Mouse (Mus musculus) olfactory bulb, adult 2 months (tissue): ENCODE data around the gene Cadm2. TPM values are rescaled to one million over a fixed set of nuclear protein-coding genes. Genes with fewer than 3 reads are reported as not detected.

ENCODE experiments used
- H3K27ac ChIP-seq: fragments of 200-500 bp; 2 replicates; pipeline ENCODE4 v1.5.1; 2012; ENCODE audit warnings: low read depth, low read length; ENCODE audit not compliant: insufficient read depth
- H3K4me1 ChIP-seq: fragments of 200-500 bp; 2 replicates; pipeline ENCODE4 v1.6.1; 2012; ENCODE audit warnings: low read length; ENCODE audit not compliant: control insufficient read depth, insufficient read depth
- H3K4me3 ChIP-seq: fragments of 200-500 bp; 2 replicates; pipeline ENCODE4 v1.5.1; 2012; ENCODE audit warnings: mild to moderate bottlenecking, low read depth, low read length, moderate library complexity; ENCODE audit not compliant: insufficient read depth
- CTCF ChIP-seq: fragments of 200-500 bp; IDR thresholded peaks from 2 replicates; pipeline ENCODE4 v1.5.1; 2012; ENCODE audit warnings: low read depth, mild to moderate bottlenecking, low read length, moderate library complexity; ENCODE audit not compliant: insufficient read depth
- POLR2A ChIP-seq: fragments of 200-500 bp; IDR thresholded peaks from 2 replicates; pipeline ENCODE4 v1.6.1; 2012; ENCODE audit warnings: mild to moderate bottlenecking, low read depth, low read length, moderate library complexity; ENCODE audit not compliant: insufficient read depth
- WGBS: fragments of 180-500 bp; shearing (Covaris S2); methylation state at CpG from one replicate; pipeline ENCODE4 v1.1.7; 2018; 5-methylcytosine and 5-hydroxymethylcytosine counted together
- polyA plus RNA-seq: library from polyadenylated mRNA; stranded (reverse); fragments of >200 nt; gene quantifications from 2 replicates; pipeline ENCODE4 v1.2.4, GENCODE M21; 2012; ENCODE audit warnings: low replicate concordance; ENCODE audit not compliant: missing spikeins, insufficient read depth, insufficient read length

Gene Cadm2
- polyA plus RNA-seq, 1 experiment: 42.2 TPM

DNA sequence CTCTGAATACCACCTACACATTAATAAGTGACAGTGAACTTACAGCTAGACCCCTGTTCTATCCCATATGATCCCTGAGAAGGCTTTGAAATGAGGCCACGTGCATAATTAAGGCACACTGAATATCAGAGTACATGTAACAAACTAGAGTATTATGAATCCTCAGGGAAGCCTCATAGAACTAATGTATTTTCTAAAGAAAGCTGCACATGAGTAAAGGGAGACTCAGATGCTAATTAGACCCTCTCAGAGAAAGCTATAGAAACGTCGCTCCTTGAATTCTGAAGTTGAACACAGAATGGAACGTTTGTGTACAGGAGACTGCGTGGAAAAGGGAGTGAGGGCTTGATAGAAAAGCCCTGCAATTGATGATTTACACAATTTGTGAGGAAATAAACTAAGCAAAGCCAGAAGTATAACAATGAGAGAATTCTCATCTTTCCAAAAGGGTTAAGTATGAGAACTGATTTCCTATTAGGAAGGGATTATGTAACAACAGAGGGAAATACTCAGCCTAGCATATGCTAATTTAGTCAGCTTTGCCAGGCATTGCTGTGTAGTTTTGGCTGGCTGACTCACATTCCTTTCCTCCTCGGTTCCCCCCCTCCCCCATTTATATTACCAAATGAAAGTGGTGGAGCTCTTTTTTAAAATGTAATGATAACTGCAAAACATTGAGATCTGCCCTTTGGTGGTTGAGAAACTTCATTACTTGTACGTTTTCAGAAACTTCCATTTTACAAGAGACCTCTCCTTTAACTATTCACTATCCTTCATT is 9.6 kb downstream of the Cadm2 start:
- Histone ChIP-seq H3K4me3 (no peak overlapping the region), H3K4me1 (no peaks in the 10 kb centered on the region), H3K27ac (peak overlapping the region; percentile 82)
- WGBS: 9% methylated on average over 7 of the region's 7 CpGs
- TF ChIP-seq POLR2A: no peak
- TF ChIP-seq CTCF: no peak

- 47% methylated on average over 4 of the region's 4 CpGs for WGBS
- TF ChIP-seq POLR2A (no peak), CTCF (no peak)
- no peaks in the 10 kb centered on the region for H3K4me1 ChIP-seq
- H3K27ac ChIP-seq: no peak overlapping the region
- H3K4me3 ChIP-seq: no peak overlapping the region
Observed at GRCm38 (mm10) chr16:67609116-67609515, 11.6 kb downstream of the Cadm2 start.

DNA sequence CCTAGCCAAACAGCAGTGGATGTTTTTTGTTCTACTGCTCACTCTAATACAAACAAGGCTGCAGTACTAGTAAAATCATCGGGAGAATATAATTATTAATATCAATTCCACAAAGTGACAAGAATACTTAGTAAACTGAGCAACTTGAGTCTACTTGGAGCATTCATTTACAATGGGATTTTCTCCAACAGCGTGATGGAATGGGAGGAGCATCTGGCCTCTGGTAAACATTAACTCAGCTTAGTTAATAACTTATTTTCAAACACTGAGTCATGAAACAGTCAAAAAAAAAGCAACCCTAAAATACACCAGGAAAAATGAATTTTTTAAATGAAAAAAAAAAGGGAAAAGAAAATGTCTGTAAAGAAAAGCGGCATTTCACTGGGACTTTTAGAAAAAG is 12.2 kb downstream of the Cadm2 start:
- Histone ChIP-seq H3K4me3 (no peak overlapping the region), H3K27ac (no peak overlapping the region), H3K4me1 (no peaks in the 10 kb centered on the region)
- TF ChIP-seq POLR2A (no peak), CTCF (no peak)
- 47% methylated on average over 3 of the region's 3 CpGs for WGBS

DNA sequence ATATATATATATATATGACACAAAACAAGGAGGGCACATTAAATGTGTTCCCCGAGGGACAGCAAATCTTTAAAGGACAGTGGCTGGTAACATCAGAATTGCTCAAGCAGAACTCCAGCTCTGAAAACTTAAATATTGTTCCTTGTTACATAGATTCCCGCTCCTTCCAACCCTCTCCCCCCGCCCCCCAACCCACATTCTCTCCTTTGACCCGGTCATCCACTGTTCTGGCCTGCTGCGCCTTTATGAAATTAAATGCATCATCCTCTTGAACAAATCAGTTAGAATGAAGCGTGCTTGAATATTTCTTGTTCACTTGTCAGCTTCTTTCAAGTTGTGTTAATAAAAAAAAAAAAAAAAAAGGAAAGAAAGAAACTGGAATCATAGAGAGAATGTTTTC is 15.0 kb downstream of the Cadm2 start:
- TF ChIP-seq CTCF (no peak), POLR2A (no peak)
- no peak overlapping the region for H3K27ac ChIP-seq
- H3K4me3 ChIP-seq: no peak overlapping the region
- 85% methylated on average over 6 of the region's 6 CpGs for WGBS
- H3K4me1 ChIP-seq: no peaks in the 10 kb centered on the region

- Histone ChIP-seq H3K4me3 (no peak overlapping the region), H3K27ac (0 out of 2 replicates have a peak overlapping the region, but pooled peaks have one; percentile 45), H3K4me1 (peaks cover 6% of the 10 kb centered on the region)
- no peak for TF ChIP-seq POLR2A
- TF ChIP-seq CTCF: no peak
- WGBS: 58% methylated on average over 9 of the region's 9 CpGs
Observed at GRCm38 (mm10) chr16:67599981-67600380, 20.7 kb downstream of the Cadm2 start.

- no peak overlapping the region for H3K27ac ChIP-seq
- no peak overlapping the region for H3K4me3 ChIP-seq
- WGBS: 30% methylated on average over 4 of the region's 4 CpGs
- peaks cover 6% of the 10 kb centered on the region for H3K4me1 ChIP-seq
- TF ChIP-seq CTCF (no peak), POLR2A (no peak)
Observed at GRCm38 (mm10) chr16:67598841-67599240, 21.9 kb downstream of the Cadm2 start.

DNA sequence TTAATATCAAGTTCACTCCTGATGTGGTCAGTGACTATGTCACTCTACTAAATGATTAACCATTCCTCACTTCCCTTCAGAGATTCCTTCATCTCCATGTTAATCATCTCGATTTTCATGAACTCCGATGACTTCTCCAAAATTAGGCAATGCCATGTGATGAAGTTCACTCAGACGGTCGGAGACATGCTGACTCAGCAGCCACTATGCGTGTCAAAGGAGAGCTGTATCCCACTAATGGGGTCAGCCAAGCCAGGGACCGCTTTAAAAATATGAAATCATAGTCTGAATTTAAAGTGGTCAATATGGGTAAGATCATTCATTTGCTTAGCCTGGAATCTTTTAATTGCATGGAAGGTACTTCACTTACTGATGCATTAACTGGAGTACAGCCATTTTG is 29.7 kb downstream of the Cadm2 start:
- Histone ChIP-seq H3K27ac (no peak overlapping the region), H3K4me1 (no peaks in the 10 kb centered on the region), H3K4me3 (no peak overlapping the region)
- WGBS: 87% methylated on average over 6 of the region's 6 CpGs
- no peak for TF ChIP-seq POLR2A
- no peak for TF ChIP-seq CTCF

GRCm38 (mm10) chr16:67578842-67579517 is 41.7 kb downstream of the Cadm2 start:
- no peaks in the 10 kb centered on the region for H3K4me1 ChIP-seq
- no peak for TF ChIP-seq POLR2A
- no peak for TF ChIP-seq CTCF
- H3K4me3 ChIP-seq: no peak overlapping the region
- H3K27ac ChIP-seq: no peak overlapping the region
- 39% methylated on average over 11 of the region's 11 CpGs for WGBS

GRCm38 (mm10) chr16:67575557-67575956 is 45.2 kb downstream of the Cadm2 start:
- 27% methylated on average over 5 of the region's 5 CpGs for WGBS
- Histone ChIP-seq H3K4me1 (no peaks in the 10 kb centered on the region), H3K27ac (no peak overlapping the region), H3K4me3 (no peak overlapping the region)
- TF ChIP-seq POLR2A (no peak), CTCF (no peak)
